Mouse (Mus musculus): ENCODE data around the gene Dpysl4. TPM values are rescaled to one million over a fixed set of nuclear protein-coding genes. Genes with fewer than 3 reads are reported as not detected.

The Dpysl4 gene
- 10 to 100 TPM; 48.8 to 55.4 (median 53.4) TPM for total RNA-seq (2022)

DNA sequence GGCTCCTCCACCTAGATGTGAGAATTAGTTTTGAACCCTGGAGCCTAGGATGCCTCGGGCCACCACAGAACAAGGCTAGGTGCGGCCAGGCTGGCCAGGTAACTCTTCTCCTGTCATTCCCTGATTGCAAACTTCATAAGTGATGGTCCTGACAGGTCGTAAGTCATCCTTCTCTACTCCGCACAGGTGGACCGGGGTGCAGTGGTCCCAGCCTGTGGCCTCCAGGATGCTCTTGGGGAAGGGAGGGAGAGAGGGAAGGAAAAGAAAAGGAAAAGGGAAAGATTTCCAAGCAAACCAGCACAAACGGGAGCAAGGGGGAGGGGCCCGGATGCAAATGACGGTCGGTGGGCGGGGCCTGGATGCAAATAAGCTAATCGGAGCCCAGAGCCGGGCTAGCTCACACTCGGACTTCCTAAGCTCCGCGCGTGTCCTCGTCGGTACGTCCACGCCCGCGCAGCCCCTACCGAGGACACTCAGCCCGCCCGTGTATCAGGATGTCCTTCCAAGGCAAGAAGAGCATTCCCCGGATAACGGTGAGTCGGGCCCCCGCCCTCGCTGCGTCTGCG is at the start of gene Dpysl4:
TSS of gene Dpysl4 (plus strand) at position 373 of the 566 bp plus-strand sequence.
- DNase-seq (ENCODE audit: low spot score in 2 of 2): peak; percentile 85 to 89

DNA sequence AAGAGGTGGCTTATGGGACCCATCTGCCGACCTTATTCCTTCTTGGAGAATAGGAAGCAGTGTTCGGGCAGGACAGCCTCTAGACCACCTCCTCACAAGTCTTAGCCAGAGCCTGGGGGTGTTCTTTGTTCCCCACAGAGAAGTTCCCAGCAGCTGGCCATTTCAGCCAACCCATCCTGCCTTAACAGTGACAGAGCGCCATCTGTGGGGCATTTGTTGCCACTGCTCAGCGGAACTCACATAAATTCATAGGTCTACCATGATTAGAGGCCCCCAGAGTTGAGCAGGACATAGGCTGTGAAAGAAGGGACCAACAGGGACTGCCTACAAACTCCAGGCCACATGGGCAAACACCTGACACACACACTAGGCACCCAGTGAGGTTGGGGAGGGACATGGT is 22.4 kb upstream of the Dpysl4 start:
- DNase-seq (ENCODE audit: low spot score in 2 of 2): no peak

GRCm38 (mm10) chr7:139068182-139068623 is 17.6 kb upstream of the Dpysl4 start:
- DNase-seq (ENCODE audit: low spot score in 2 of 2): peak in 1 of 2 experiments; percentile 81

- no peak for DNase-seq (ENCODE audit: low spot score in 2 of 2)
These were observed 11.6 kb upstream of the Dpysl4 start for GRCm38 (mm10) chr7:139074189-139074588.

DNA sequence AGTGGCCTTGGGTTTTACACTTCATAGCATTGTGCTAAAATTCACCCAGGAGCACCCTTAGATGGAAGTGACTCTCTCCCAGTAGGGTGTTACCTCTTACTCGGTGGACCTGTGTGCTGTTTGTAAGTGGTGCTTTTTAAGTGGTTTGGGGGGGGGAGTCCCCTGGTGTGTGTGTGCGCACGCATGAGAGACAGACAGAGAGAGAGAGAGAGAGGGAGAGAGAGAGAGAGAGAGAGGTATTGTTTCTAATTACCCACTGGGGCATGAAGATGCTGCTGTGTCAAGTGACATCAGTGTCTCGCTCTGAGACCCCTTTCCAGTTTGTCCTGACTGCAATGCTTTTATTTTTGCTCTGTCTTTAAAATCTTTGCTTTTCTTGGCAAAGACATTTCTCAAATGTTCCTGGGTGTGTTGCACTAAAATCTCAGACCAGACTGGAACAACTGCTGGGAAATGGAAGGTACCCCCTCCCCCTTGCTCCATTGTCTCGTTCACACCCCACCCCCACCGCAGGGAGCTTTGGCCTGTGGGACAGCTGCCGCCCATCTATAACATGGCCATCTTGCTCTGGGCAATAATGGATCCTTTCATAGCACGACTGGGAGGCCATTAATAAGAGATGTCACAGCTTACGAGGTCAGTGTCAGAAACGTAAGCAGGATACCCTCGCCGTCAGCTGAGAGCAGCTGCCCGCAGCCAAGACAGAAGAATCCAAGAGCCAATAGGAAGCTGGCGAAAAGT is 10.6 kb upstream of the Dpysl4 start:
- no peak for DNase-seq (ENCODE audit: low spot score in 2 of 2)

DNA sequence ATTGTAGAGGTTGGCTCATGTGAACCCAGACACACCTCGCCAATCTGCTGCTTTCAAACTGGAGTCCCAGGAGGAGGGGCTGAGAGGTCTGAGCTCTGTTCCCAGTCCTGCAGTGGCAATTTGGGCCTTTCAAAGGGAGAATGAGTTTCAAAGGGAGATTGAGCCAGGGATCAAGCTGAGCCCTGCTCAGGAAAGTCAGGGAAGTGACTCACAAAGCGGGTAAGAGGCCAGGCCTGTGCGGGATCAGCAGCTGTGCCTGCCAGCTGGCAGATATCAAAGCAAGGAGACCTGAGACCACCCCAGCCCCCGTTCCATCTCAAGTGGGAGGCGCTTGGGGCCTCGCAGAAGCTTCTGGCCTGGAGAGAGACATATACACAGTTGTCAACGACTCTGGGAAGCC is 8.5 kb upstream of the Dpysl4 start:
- DNase-seq (ENCODE audit: low spot score in 2 of 2): no peak

GRCm38 (mm10) chr7:139078181-139078580 is 7.6 kb upstream of the Dpysl4 start:
- DNase-seq (ENCODE audit: low spot score in 2 of 2): no peak

GRCm38 (mm10) chr7:139079141-139079540 is 6.7 kb upstream of the Dpysl4 start:
- no peak for DNase-seq (ENCODE audit: low spot score in 2 of 2)

GRCm38 (mm10) chr7:139080714-139081113 is 5.1 kb upstream of the Dpysl4 start:
- DNase-seq (ENCODE audit: low spot score in 2 of 2): no peak

DNA sequence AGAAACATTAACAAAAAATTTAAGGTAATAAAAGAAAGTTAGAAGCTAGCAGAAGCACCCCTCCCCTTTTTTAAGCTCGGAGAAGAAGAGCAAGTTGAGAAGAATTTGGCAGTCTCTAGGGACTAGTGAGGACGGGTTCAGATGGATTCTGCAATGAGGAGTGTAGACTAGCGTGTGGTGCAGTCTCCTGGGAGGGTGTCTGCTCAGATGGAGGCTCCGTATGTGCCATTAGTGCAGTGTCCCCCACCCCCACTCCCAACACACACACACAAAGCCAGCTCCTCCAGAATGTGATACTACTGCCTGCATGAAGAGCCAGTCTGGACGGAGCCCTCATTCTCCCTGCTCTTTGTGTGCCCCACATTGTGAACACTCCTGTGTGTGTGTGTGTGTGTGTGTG is 4.6 kb upstream of the Dpysl4 start:
- DNase-seq (ENCODE audit: low spot score in 2 of 2): no peak

GRCm38 (mm10) chr7:139082281-139082680 is 3.5 kb upstream of the Dpysl4 start:
- no peak for DNase-seq (ENCODE audit: low spot score in 2 of 2)

- no peak for DNase-seq (ENCODE audit: low spot score in 2 of 2)
These were observed 1.5 kb upstream of the Dpysl4 start for GRCm38 (mm10) chr7:139084316-139084715.

DNA sequence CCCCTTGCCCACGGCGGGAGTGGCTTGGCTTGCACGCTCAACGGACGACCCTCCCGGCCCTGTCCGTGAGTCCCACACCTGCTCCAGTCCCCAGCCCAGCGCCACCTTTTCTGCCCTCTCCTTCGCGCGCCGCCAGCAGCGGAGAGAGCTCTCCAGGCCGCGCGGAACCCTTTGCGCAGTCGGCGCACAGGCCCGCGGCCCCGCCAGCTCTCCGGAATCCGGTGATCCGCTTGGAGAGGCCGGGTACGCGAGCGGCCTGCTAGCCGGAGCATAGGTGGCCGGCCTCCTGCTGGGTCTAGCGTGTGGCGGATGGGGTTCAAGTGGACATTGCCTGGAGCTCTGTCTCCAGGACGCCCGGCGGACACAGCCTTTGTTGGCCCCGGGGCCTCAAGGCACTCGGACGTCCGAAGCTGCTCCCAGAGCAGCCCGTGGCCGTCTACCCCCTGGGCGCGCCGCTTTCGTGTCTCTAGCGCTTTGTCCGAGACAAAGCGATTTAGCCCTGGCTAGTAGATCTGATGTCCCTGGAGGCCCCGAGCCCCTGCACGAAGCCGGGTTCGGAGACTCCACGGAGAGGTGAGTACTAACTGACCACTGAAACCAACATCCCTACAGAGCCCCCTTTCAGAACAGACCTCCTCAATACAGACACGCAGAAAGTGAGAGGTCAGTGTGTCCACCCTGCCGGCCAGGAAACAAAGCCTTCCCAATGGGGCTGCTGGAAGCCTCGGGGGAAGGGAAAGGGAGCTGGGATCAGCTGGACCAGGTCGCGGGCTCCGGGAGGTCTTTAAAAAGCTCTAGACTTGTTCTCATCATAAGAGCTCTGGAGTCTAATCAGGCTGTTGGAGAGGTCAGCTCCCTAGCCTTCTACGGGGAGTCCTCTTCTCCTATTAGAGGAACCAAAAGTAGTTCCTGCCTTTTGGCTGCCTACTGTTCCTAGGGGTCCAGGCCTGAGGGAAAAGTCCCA is 676 bp downstream of the Dpysl4 start:
- no peak for DNase-seq (ENCODE audit: low spot score in 2 of 2)

- no peak for DNase-seq (ENCODE audit: low spot score in 2 of 2)
These were observed 2.0 kb downstream of the Dpysl4 start for GRCm38 (mm10) chr7:139087801-139088200.

DNA sequence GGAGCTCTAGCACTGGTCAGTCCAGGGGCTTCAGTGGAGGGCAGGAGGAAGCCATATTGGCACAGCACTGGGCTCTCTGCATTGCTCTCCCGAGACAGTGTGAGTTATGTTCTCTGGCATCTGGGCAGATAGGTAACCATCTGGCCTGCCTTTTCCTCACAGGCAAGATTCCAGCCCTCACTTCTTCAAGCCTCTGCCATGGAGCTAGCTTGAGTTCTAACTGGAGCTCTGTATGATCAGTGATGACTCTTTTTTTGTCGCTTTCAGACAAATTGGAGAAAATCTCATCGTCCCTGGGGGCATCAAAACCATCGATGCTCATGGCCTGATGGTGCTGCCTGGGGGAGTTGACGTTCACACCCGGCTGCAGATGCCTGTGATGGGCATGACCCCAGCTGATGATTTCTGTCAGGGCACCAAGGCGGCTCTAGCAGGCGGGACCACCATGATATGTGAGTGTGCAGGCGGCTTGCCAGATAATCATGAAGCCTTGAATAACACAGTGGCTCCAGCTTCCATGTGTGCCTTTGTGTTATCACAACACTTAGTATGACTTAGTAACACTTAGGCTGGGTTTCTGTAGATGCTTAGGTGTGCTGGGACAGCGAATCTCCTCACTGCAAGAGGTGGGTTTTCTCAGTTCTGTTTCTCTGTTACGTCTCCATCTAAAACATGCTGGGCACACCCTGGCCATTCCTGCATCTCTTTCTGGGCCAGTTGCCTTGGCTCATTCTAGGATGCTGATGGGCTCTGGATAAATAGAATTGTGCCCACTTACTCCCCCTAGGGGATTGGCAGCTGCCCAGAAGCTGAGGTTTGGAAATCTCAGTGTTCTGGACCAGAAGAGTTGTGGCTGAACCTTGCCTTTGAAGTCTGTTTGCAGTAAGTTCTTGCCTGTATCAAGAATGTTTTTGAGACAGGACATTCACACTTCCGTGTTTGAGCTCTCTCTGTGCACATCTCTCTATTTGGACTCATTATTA is 4.4 kb downstream of the Dpysl4 start:
- peak in 1 of 2 experiments; percentile 61 for DNase-seq (ENCODE audit: low spot score in 2 of 2)

GRCm38 (mm10) chr7:139091681-139092080 is 5.9 kb downstream of the Dpysl4 start:
- no peak for DNase-seq (ENCODE audit: low spot score in 2 of 2)

DNA sequence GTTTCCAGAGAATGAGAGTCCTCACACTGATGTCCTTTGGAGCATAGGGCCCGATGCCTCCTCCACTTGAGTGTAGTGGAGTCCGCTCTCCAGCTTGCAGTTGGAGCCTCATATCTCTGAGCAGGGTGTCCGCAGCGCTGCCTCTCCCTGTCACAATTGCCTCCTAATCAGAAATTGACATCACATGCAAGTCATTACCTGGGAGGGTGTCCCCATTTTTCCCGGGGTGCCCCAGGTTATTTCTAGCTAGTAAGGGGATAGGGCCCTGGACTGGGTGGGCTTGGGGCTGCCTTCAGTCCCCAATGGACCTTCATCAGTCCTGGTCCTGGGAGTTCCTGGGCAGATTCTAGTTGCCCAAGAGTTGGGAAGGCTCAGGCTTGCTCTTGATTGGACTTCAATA is 6.9 kb downstream of the Dpysl4 start:
- no peak for DNase-seq (ENCODE audit: low spot score in 2 of 2)

DNA sequence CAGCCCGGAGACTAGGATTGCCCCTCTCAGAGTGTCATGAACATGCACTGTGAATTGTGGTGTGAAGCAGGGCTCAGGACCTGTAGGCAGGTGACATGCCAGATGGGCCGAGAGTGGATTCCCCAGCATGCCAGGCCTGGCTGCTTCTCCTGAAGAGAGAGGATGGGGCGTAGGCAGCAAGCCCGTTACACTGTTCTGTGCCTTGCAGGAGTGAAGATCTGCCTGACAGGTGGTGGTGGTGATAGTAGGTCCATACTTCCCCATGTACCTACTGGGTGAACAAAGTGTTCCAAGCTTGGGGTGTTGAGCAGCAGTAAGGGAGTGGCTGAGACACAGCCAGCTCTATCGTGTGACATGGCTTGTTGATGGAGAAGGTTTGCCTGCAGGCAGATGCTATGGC is 7.3 kb downstream of the Dpysl4 start:
- DNase-seq (ENCODE audit: low spot score in 2 of 2): peak in 1 of 2 experiments; percentile 60

- DNase-seq (ENCODE audit: low spot score in 2 of 2): no peak
These were observed 8.0 kb downstream of the Dpysl4 start for GRCm38 (mm10) chr7:139093781-139094180.

GRCm38 (mm10) chr7:139094761-139095160 is 9.0 kb downstream of the Dpysl4 start:
- DNase-seq (ENCODE audit: low spot score in 2 of 2): no peak

DNA sequence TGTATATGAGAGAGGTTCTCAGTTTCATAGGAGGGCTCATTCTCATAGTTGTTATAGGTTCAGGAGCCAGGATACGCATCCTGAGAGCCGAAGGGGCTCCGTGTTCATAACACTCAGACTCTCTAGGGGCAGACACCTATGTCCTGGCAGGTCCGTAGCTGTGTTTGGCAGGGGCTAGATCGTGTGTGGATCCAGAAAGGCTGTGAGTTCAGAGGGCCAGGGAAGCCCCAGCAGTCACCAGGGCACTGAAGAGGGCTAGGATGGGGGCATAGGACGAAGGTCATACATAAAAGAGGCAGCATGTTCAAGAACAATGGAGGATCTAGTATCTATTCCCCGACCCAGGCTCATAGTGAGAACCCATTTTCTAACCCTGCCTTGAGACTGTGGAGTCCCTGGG is 9.5 kb downstream of the Dpysl4 start:
- DNase-seq (ENCODE audit: low spot score in 2 of 2): no peak

Data from layer of hippocampus, adult 8-10 months (tissue).